Mouse (Mus musculus) heart, adult 2 months (tissue): Measurements from ENCODE around the gene Agpat3.

ENCODE experiments used
- CTCF ChIP-seq: fragments of 200-600 bp; IDR thresholded peaks from 2 replicates; pipeline ENCODE4 v1.8.1; 2022; ENCODE audit warnings: antibody characterized with exemption, mild to moderate bottlenecking, moderate library complexity
- POLR2A ChIP-seq: fragments of 200-500 bp; IDR thresholded peaks from 2 replicates; pipeline ENCODE4 v1.6.1; 2011; ENCODE audit warnings: mild to moderate bottlenecking, low read depth, low read length, control low read depth; ENCODE audit not compliant: insufficient read depth

- TF ChIP-seq CTCF (no peak), POLR2A (no peak)
These were observed 44.3 kb upstream of the Agpat3 start for GRCm38 (mm10) chr10:78396625-78396885.
